Mouse (Mus musculus) lung, adult 2 months (tissue): ENCODE measurements around the gene Bmp3.

Experiments used
- CTCF ChIP-seq: fragments of 200-500 bp; IDR thresholded peaks from 2 replicates; pipeline ENCODE4 v1.5.1; 2011; ENCODE audit warnings: mild to moderate bottlenecking, low read length, control low read depth; ENCODE audit not compliant: insufficient read depth
- POLR2A ChIP-seq: fragments of 200-500 bp; IDR thresholded peaks from 2 replicates; pipeline ENCODE4 v1.6.1; 2011; ENCODE audit warnings: low read depth, mild to moderate bottlenecking, control low read depth, low read length, borderline replicate concordance; ENCODE audit errors: extremely low read depth

GRCm38 (mm10) chr5:98876056-98876455 lies 21.8 kb downstream of the Bmp3 start:
- no peak for TF ChIP-seq CTCF
- no peak for TF ChIP-seq POLR2A
